Mouse (Mus musculus): ENCODE data around the gene Gm11562. TPM values are rescaled to one million over a fixed set of nuclear protein-coding genes. Genes with fewer than 3 reads are reported as not detected.
"Not testable (repeated sequence)": the region's sequence is repeated elsewhere in the genome, so short reads cannot be mapped to it uniquely, and the experiment has no call there.

The Gm11562 gene
- not detected in 2 replicates for polyA plus RNA-seq (2012; rRNA removed)

DNA sequence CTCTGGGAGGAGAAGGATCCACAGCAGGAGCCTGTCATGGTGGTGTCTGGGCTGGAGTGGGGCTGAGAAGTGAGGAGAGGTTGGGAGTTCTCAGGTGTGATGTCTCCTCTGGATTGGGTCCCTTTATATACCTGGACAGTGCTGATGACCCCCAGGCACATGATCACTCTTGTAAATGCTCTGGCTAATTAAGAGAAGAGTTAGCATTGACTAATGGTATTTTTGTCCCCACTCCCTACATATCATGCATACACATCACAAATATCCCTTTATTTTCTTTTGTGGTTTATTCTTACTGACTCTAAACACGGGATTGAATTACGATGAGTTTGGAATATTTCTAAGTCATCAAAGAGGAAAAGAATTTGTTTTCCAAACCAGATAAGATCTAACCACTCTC, at the start of gene Gm11562:
Gm11562 (minus strand) TSS at position 101 of the 400 bp plus-strand sequence.
- no peak within 1 kb of the TSS for H3K4me3 ChIP-seq (ENCODE audit: control insufficient read depth, insufficient read depth, low read length)
- no peaks in the 10 kb centered on the region for H3K27me3 ChIP-seq (ENCODE audit: control insufficient read depth, insufficient read depth, low read length)
- no peaks in the 10 kb centered on the region for H3K36me3 ChIP-seq (ENCODE audit: control insufficient read depth, insufficient read depth, low read length)
- no peak for DNase-seq
- no peak within 1 kb of the TSS for H3K27ac ChIP-seq (ENCODE audit: control insufficient read depth, insufficient read depth, low read length)
- TF ChIP-seq CTCF (IDR thresholded peaks at IDR 0.05; ENCODE audit: borderline replicate concordance, control insufficient read depth, extremely low read depth, insufficient read depth, low read length, poor library complexity) (no peak), POLR2A (IDR thresholded peaks at IDR 0.05; ENCODE audit: control insufficient read depth, extremely low read depth, insufficient read depth, low read length, poor library complexity) (no peak)
- 74% methylated on average over 2 of the region's 2 CpGs for WGBS
- H3K4me1 ChIP-seq (replicated peaks; ENCODE audit: control insufficient read depth, insufficient read depth, low read length): no peaks in the 10 kb centered on the region

- Histone ChIP-seq H3K27ac (ENCODE audit: control insufficient read depth, insufficient read depth, low read length) (no peak within 1 kb of the TSS), H3K4me3 (ENCODE audit: control insufficient read depth, insufficient read depth, low read length) (no peak within 1 kb of the TSS), H3K36me3 (ENCODE audit: control insufficient read depth, insufficient read depth, low read length) (no peaks in the 10 kb centered on the region), H3K4me1 (replicated peaks; ENCODE audit: control insufficient read depth, insufficient read depth, low read length) (no peaks in the 10 kb centered on the region), H3K27me3 (ENCODE audit: control insufficient read depth, insufficient read depth, low read length) (no peaks in the 10 kb centered on the region)
- DNase-seq: no peak
- TF ChIP-seq CTCF (IDR thresholded peaks at IDR 0.05; ENCODE audit: borderline replicate concordance, control insufficient read depth, extremely low read depth, insufficient read depth, low read length, poor library complexity) (no peak), POLR2A (IDR thresholded peaks at IDR 0.05; ENCODE audit: control insufficient read depth, extremely low read depth, insufficient read depth, low read length, poor library complexity) (no peak)
These were observed 45.6 kb upstream of the Gm11562 start, which contains the start of gene Krtap4-6 for GRCm38 (mm10) chr11:99665860-99666259. Krtap4-6 (minus strand) TSS chr11:99665960.

- no peak overlapping the region for H3K4me3 ChIP-seq (ENCODE audit: control insufficient read depth, insufficient read depth, low read length)
- no peak for TF ChIP-seq POLR2A (IDR thresholded peaks at IDR 0.05; ENCODE audit: control insufficient read depth, extremely low read depth, insufficient read depth, low read length, poor library complexity)
- no peaks in the 10 kb centered on the region for H3K4me1 ChIP-seq (replicated peaks; ENCODE audit: control insufficient read depth, insufficient read depth, low read length)
- WGBS: 90% methylated on average over 10 of the region's 10 CpGs
- H3K27ac ChIP-seq (ENCODE audit: control insufficient read depth, insufficient read depth, low read length): no peak overlapping the region
- no peaks in the 10 kb centered on the region for H3K27me3 ChIP-seq (ENCODE audit: control insufficient read depth, insufficient read depth, low read length)
- no peaks in the 10 kb centered on the region for H3K36me3 ChIP-seq (ENCODE audit: control insufficient read depth, insufficient read depth, low read length)
- DNase-seq: no peak
These were observed 42.6 kb upstream of the Gm11562 start for GRCm38 (mm10) chr11:99662802-99663201.

DNA sequence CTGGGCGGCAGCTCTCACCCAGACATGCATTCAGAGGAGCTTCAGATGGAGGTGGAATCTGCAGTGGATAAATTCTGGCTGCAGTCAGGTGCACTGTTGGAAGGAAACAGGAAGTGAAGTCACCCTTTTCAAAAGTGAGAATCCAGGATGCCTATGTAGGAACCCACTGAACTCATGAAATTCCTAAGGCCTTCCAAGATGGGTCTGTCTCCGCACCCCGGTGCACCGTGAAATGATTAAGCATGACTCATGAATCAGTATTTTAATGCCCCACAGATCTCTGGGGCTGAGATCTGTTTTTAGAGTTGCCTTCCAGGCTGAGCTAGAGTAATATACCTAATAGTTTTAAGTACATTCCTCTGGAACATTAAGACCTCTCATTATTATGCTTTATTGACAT, 39.0 kb upstream of the Gm11562 start:
- DNase-seq: no peak
- no peaks in the 10 kb centered on the region for H3K36me3 ChIP-seq (ENCODE audit: control insufficient read depth, insufficient read depth, low read length)
- WGBS: 94% methylated on average over 4 of the region's 4 CpGs
- no peak for TF ChIP-seq POLR2A (IDR thresholded peaks at IDR 0.05; ENCODE audit: control insufficient read depth, extremely low read depth, insufficient read depth, low read length, poor library complexity)
- TF ChIP-seq CTCF (IDR thresholded peaks at IDR 0.05; ENCODE audit: borderline replicate concordance, control insufficient read depth, extremely low read depth, insufficient read depth, low read length, poor library complexity): no peak
- H3K27ac ChIP-seq (ENCODE audit: control insufficient read depth, insufficient read depth, low read length): no peak overlapping the region
- H3K4me3 ChIP-seq (ENCODE audit: control insufficient read depth, insufficient read depth, low read length): no peak overlapping the region
- no peaks in the 10 kb centered on the region for H3K4me1 ChIP-seq (replicated peaks; ENCODE audit: control insufficient read depth, insufficient read depth, low read length)
- no peaks in the 10 kb centered on the region for H3K27me3 ChIP-seq (ENCODE audit: control insufficient read depth, insufficient read depth, low read length)

- not testable (repeated sequence) for H3K4me1 ChIP-seq (replicated peaks; ENCODE audit: control insufficient read depth, insufficient read depth, low read length); H3K4me3 ChIP-seq (ENCODE audit: control insufficient read depth, insufficient read depth, low read length); DNase-seq; H3K27ac ChIP-seq (ENCODE audit: control insufficient read depth, insufficient read depth, low read length); H3K36me3 ChIP-seq (ENCODE audit: control insufficient read depth, insufficient read depth, low read length); H3K27me3 ChIP-seq (ENCODE audit: control insufficient read depth, insufficient read depth, low read length)
- WGBS: 56% methylated on average over 10 of the region's 10 CpGs
These were observed 38.3 kb upstream of the Gm11562 start, which contains the start of gene Gm11563 for GRCm38 (mm10) chr11:99658467-99659010. Gm11563 (minus strand) TSS chr11:99658960.

DNA sequence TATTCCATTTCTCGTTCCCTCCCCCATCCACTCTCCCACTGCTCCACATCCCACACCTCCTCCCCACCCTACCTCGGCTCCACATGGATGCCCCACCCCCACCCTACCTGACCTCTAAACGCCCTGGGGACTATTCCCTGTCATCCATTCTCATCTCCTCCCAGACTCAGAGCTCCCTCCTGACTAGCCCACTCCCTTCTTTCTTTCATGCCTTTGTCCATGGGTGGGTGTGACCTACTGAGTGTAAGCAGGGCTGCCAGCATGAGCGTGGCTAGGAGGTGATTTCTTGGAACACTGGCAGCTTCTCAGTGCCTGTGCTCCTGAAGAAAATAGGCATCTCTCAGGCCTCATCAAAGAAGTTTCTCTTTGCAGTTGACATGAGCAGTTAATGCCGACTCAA, 36.8 kb upstream of the Gm11562 start:
- no peaks in the 10 kb centered on the region for H3K27me3 ChIP-seq (ENCODE audit: control insufficient read depth, insufficient read depth, low read length)
- 70% methylated on average over 5 of the region's 5 CpGs for WGBS
- H3K36me3 ChIP-seq (ENCODE audit: control insufficient read depth, insufficient read depth, low read length): no peaks in the 10 kb centered on the region
- no peak overlapping the region for H3K27ac ChIP-seq (ENCODE audit: control insufficient read depth, insufficient read depth, low read length)
- no peak overlapping the region for H3K4me3 ChIP-seq (ENCODE audit: control insufficient read depth, insufficient read depth, low read length)
- no peak for TF ChIP-seq CTCF (IDR thresholded peaks at IDR 0.05; ENCODE audit: borderline replicate concordance, control insufficient read depth, extremely low read depth, insufficient read depth, low read length, poor library complexity)
- TF ChIP-seq POLR2A (IDR thresholded peaks at IDR 0.05; ENCODE audit: control insufficient read depth, extremely low read depth, insufficient read depth, low read length, poor library complexity): no peak
- DNase-seq: no peak
- no peaks in the 10 kb centered on the region for H3K4me1 ChIP-seq (replicated peaks; ENCODE audit: control insufficient read depth, insufficient read depth, low read length)

- Histone ChIP-seq H3K36me3 (ENCODE audit: control insufficient read depth, insufficient read depth, low read length) (no peaks in the 10 kb centered on the region), H3K4me1 (replicated peaks; ENCODE audit: control insufficient read depth, insufficient read depth, low read length) (no peaks in the 10 kb centered on the region), H3K27me3 (ENCODE audit: control insufficient read depth, insufficient read depth, low read length) (no peaks in the 10 kb centered on the region), H3K4me3 (ENCODE audit: control insufficient read depth, insufficient read depth, low read length) (no peak within 1 kb of the TSS), H3K27ac (ENCODE audit: control insufficient read depth, insufficient read depth, low read length) (no peak within 1 kb of the TSS)
- 89% methylated on average over 2 of the region's 2 CpGs for WGBS
- no peak for TF ChIP-seq CTCF (IDR thresholded peaks at IDR 0.05; ENCODE audit: borderline replicate concordance, control insufficient read depth, extremely low read depth, insufficient read depth, low read length, poor library complexity)
- TF ChIP-seq POLR2A (IDR thresholded peaks at IDR 0.05; ENCODE audit: control insufficient read depth, extremely low read depth, insufficient read depth, low read length, poor library complexity): no peak
- no peak for DNase-seq
These were observed 29.9 kb upstream of the Gm11562 start, which contains the start of gene Gm11555 for GRCm38 (mm10) chr11:99650136-99650535. Gm11555 (minus strand) TSS chr11:99650236.

Measured in thymus, adult 2 months (tissue).